In genomic region chr4:107457602-107458001, GRCm38 (mm10) we compare ENCODE assay signal across 10 mouse cellular contexts. TPM values are rescaled to one million over a fixed set of nuclear protein-coding genes. Genes with fewer than 3 reads are reported as not detected.
DNase-seq lines count a peak whose midpoint lies in the region; ATAC-seq and TF ChIP-seq lines count a peak whose summit lies in the region.
"Had no signal": no experiment of that assay in that cellular context is flagged by ENCODE, and none has a peak within 500 bp of the region (broad histone marks: within the 10 kb centered on the region; RNA-seq: fewer than 3 reads in every experiment).

No protein-coding gene starts in this region.

- intact Hi-C loops in heart, postnatal 10 days (cut with DNase I), result no loop called here

- H3K9ac ChIP-seq in heart, embryonic 12.5 days, result no peak overlapping the region
- H3K9ac ChIP-seq in liver, embryonic 16.5 days (ENCODE audit: low read depth, low read length), result no peak overlapping the region

- no peak overlapping the region for H3K27ac ChIP-seq in heart, embryonic 12.5 days (ENCODE audit: poor library complexity, severe bottlenecking)
- H3K27ac ChIP-seq in liver, embryonic 16.5 days (ENCODE audit: low read length), result peak overlapping the region; percentile 43; the same call in 1 of the 2 replicates
- H3K27ac ChIP-seq in thymus, adult 2 months (ENCODE audit: control insufficient read depth, insufficient read depth, low read length), result no peak overlapping the region

- H3K4me2 ChIP-seq in heart, embryonic 12.5 days, result peak overlapping the region; percentile 11; the same call in 1 of the 2 replicates
- H3K4me2 ChIP-seq in liver, embryonic 16.5 days (ENCODE audit: low read depth, low read length), result no peak overlapping the region

- no peaks in the 10 kb centered on the region for H3K9me3 ChIP-seq in heart, embryonic 12.5 days (replicated peaks)
- H3K9me3 ChIP-seq in erythroblast, embryonic 14.5 days (ENCODE audit: control insufficient read depth, low read length), result peaks cover 8% of the 10 kb centered on the region; the same call in 1 of the 2 replicates
- H3K9me3 ChIP-seq in liver, embryonic 16.5 days (replicated peaks; ENCODE audit: control insufficient read depth, low read length), result no peaks in the 10 kb centered on the region

- peaks cover 20% of the 10 kb centered on the region for H3K27me3 ChIP-seq in heart, embryonic 12.5 days (replicated peaks)
- no peaks in the 10 kb centered on the region for H3K27me3 ChIP-seq in erythroblast, embryonic 14.5 days (ENCODE audit: control insufficient read depth)
- H3K27me3 ChIP-seq in liver, embryonic 16.5 days (ENCODE audit: control insufficient read depth, insufficient read depth, low read depth, low read length), result no peaks in the 10 kb centered on the region
- H3K27me3 ChIP-seq in thymus, adult 2 months (ENCODE audit: control insufficient read depth, insufficient read depth, low read length), result no peaks in the 10 kb centered on the region

- ATAC-seq in heart, embryonic 12.5 days (ENCODE audit: insufficient number of reproducible peaks, low FRiP score), result peak; percentile 42; the same call in 1 of the 2 replicates
- ATAC-seq in liver, embryonic 16.5 days (ENCODE audit: low read depth), result peak; percentile 49

- 50% methylated on average over 12 of the region's 12 CpGs for WGBS in heart, embryonic 12.5 days
- WGBS in liver, embryonic 16.5 days (ENCODE audit: insufficient replicate concordance), result 32% methylated on average over 12 of the region's 12 CpGs
- 47% methylated on average over 12 of the region's 12 CpGs for WGBS in thymus, adult 2 months

- no peak for TF ChIP-seq CTCF in thymus, adult 2 months (IDR thresholded peaks at IDR 0.05; ENCODE audit: borderline replicate concordance, control insufficient read depth, extremely low read depth, insufficient read depth, low read length, poor library complexity)

- no peak overlapping the region for H3K4me3 ChIP-seq in heart, embryonic 12.5 days
- peak overlapping the region; percentile 35 for H3K4me3 ChIP-seq in erythroblast, embryonic 14.5 days (replicated peaks)
- no peak overlapping the region for H3K4me3 ChIP-seq in liver, embryonic 16.5 days (ENCODE audit: low read depth, low read length)
- no peak overlapping the region for H3K4me3 ChIP-seq in thymus, adult 2 months (ENCODE audit: control insufficient read depth, insufficient read depth, low read length)

- no peak for TF ChIP-seq POLR2A in thymus, adult 2 months (IDR thresholded peaks at IDR 0.05; ENCODE audit: control insufficient read depth, extremely low read depth, insufficient read depth, low read length, poor library complexity)

- no peaks in the 10 kb centered on the region for H3K36me3 ChIP-seq in heart, embryonic 12.5 days
- no peaks in the 10 kb centered on the region; the same call in 1 of the 2 replicates for H3K36me3 ChIP-seq in erythroblast, embryonic 14.5 days (ENCODE audit: control insufficient read depth)
- H3K36me3 ChIP-seq in liver, embryonic 16.5 days (ENCODE audit: control insufficient read depth, insufficient read depth), result no peaks in the 10 kb centered on the region
- no peaks in the 10 kb centered on the region for H3K36me3 ChIP-seq in thymus, adult 2 months (ENCODE audit: control insufficient read depth, insufficient read depth, low read length)

- H3K4me1 ChIP-seq in heart, embryonic 12.5 days (replicated peaks), result 0 out of 2 replicates have a peak, but pooled peaks cover 7% of the 10 kb centered on the region
- peaks cover 51% of the 10 kb centered on the region for H3K4me1 ChIP-seq in erythroblast, embryonic 14.5 days (ENCODE audit: control insufficient read depth)
- peaks cover 27% of the 10 kb centered on the region for H3K4me1 ChIP-seq in liver, embryonic 16.5 days (ENCODE audit: control insufficient read depth, low read depth, low read length)
- no peaks in the 10 kb centered on the region for H3K4me1 ChIP-seq in thymus, adult 2 months (replicated peaks; ENCODE audit: control insufficient read depth, insufficient read depth, low read length)

- no peak for DNase-seq in heart, postnatal 10 days
- DNase-seq in NIH3T3 (ENCODE audit: low read depth), result peak; percentile 97
- DNase-seq in cerebellum, adult 9-10 months, result no peak
- no peak for DNase-seq in layer of hippocampus, adult 18-20 months (ENCODE audit: low spot score in 2 of 2)
- no peak for DNase-seq in thymus, adult 2 months
- DNase-seq: layer of hippocampus, adult 9-11 months; right cerebral cortex, postnatal 14 days had no signal

RNA-seq across cellular contexts. Expression of gene Glis1, which starts 23.2 kb away (rescaled TPM):
- 0.19 and 0.47 TPM in 2 replicates for polyA plus RNA-seq in heart, embryonic 12.5 days (2016; fragmentation: Nextera tagmentation; extraction: Ambion mirVana)
- under 1 TPM in 1 of 2 experiments, not detected in 1; 0.38 TPM for total RNA-seq in heart, postnatal 10 days (2021)
- 0.21 and 0.24 TPM in 2 replicates for polyA plus RNA-seq in erythroblast, embryonic 14.5 days (2012)
- 0.18 and 0.55 TPM in 2 replicates for polyA plus RNA-seq in liver, embryonic 16.5 days (2015; fragmentation: Nextera tagmentation; extraction: Ambion mirVana)
- 1 to 10 TPM; 2.1 to 2.4 TPM for total RNA-seq in layer of hippocampus, adult 18-20 months (2021)
- 0.40 and 0.71 TPM in 2 replicates for polyA plus RNA-seq in thymus, adult 2 months (2012; rRNA removed)
